Mouse (Mus musculus): ENCODE measurements around the gene Foxo3. TPM values are rescaled to one million over a fixed set of nuclear protein-coding genes. Genes with fewer than 3 reads are reported as not detected.

Foxo3 gene
- 77.1 and 80.1 TPM in 2 replicates for total RNA-seq (2017)

- peak; percentile 63 for ATAC-seq (ENCODE audit: extremely low read depth, insufficient number of reproducible peaks, low FRiP score, poor library complexity, severe bottlenecking)
Observed at GRCm38 (mm10) chr10:42276507-42277345, at the start of gene Foxo3. TSS of gene Foxo3 (minus strand) at chr10:42276755.

GRCm38 (mm10) chr10:42325305-42325704, 48.8 kb upstream of the Foxo3 start:
- no peak for ATAC-seq (ENCODE audit: extremely low read depth, insufficient number of reproducible peaks, low FRiP score, poor library complexity, severe bottlenecking)

GRCm38 (mm10) chr10:42323978-42324377, 47.4 kb upstream of the Foxo3 start:
- no peak for ATAC-seq (ENCODE audit: extremely low read depth, insufficient number of reproducible peaks, low FRiP score, poor library complexity, severe bottlenecking)

- 0 out of 2 replicates have a peak, but pooled peaks have one; percentile 17 for ATAC-seq (ENCODE audit: extremely low read depth, insufficient number of reproducible peaks, low FRiP score, poor library complexity, severe bottlenecking)
Observed at GRCm38 (mm10) chr10:42313222-42313786, 36.7 kb upstream of the Foxo3 start.

- ATAC-seq (ENCODE audit: extremely low read depth, insufficient number of reproducible peaks, low FRiP score, poor library complexity, severe bottlenecking): no peak
Observed at GRCm38 (mm10) chr10:42312557-42312956, 36.0 kb upstream of the Foxo3 start.

- ATAC-seq (ENCODE audit: extremely low read depth, insufficient number of reproducible peaks, low FRiP score, poor library complexity, severe bottlenecking): no peak
Observed at GRCm38 (mm10) chr10:42308687-42308987, 32.1 kb upstream of the Foxo3 start.

- peak; percentile 36; the same call in 1 of the 2 replicates for ATAC-seq (ENCODE audit: extremely low read depth, insufficient number of reproducible peaks, low FRiP score, poor library complexity, severe bottlenecking)
Observed at GRCm38 (mm10) chr10:42307980-42308686, 31.6 kb upstream of the Foxo3 start.

GRCm38 (mm10) chr10:42306422-42306821, 29.9 kb upstream of the Foxo3 start:
- no peak for ATAC-seq (ENCODE audit: extremely low read depth, insufficient number of reproducible peaks, low FRiP score, poor library complexity, severe bottlenecking)

GRCm38 (mm10) chr10:42300805-42301204, 24.2 kb upstream of the Foxo3 start:
- ATAC-seq (ENCODE audit: extremely low read depth, insufficient number of reproducible peaks, low FRiP score, poor library complexity, severe bottlenecking): no peak

- no peak for ATAC-seq (ENCODE audit: extremely low read depth, insufficient number of reproducible peaks, low FRiP score, poor library complexity, severe bottlenecking)
Observed at GRCm38 (mm10) chr10:42299967-42300366, 23.4 kb upstream of the Foxo3 start.

GRCm38 (mm10) chr10:42299426-42299825, 22.9 kb upstream of the Foxo3 start:
- no peak for ATAC-seq (ENCODE audit: extremely low read depth, insufficient number of reproducible peaks, low FRiP score, poor library complexity, severe bottlenecking)

GRCm38 (mm10) chr10:42297954-42298353, 21.4 kb upstream of the Foxo3 start:
- no peak for ATAC-seq (ENCODE audit: extremely low read depth, insufficient number of reproducible peaks, low FRiP score, poor library complexity, severe bottlenecking)

- ATAC-seq (ENCODE audit: extremely low read depth, insufficient number of reproducible peaks, low FRiP score, poor library complexity, severe bottlenecking): no peak
Observed at GRCm38 (mm10) chr10:42297109-42297508, 20.6 kb upstream of the Foxo3 start.

- ATAC-seq (ENCODE audit: extremely low read depth, insufficient number of reproducible peaks, low FRiP score, poor library complexity, severe bottlenecking): no peak
Observed at GRCm38 (mm10) chr10:42296559-42296958, 20.0 kb upstream of the Foxo3 start.

- ATAC-seq (ENCODE audit: extremely low read depth, insufficient number of reproducible peaks, low FRiP score, poor library complexity, severe bottlenecking): 0 out of 2 replicates have a peak, but pooled peaks have one; percentile 37
Observed at GRCm38 (mm10) chr10:42295028-42295427, 18.5 kb upstream of the Foxo3 start.

- no peak for ATAC-seq (ENCODE audit: extremely low read depth, insufficient number of reproducible peaks, low FRiP score, poor library complexity, severe bottlenecking)
Observed at GRCm38 (mm10) chr10:42294392-42294791, 17.8 kb upstream of the Foxo3 start.

GRCm38 (mm10) chr10:42293877-42294276, 17.3 kb upstream of the Foxo3 start:
- no peak for ATAC-seq (ENCODE audit: extremely low read depth, insufficient number of reproducible peaks, low FRiP score, poor library complexity, severe bottlenecking)

GRCm38 (mm10) chr10:42291360-42291759, 14.8 kb upstream of the Foxo3 start:
- peak; percentile 74 for ATAC-seq (ENCODE audit: extremely low read depth, insufficient number of reproducible peaks, low FRiP score, poor library complexity, severe bottlenecking)

- ATAC-seq (ENCODE audit: extremely low read depth, insufficient number of reproducible peaks, low FRiP score, poor library complexity, severe bottlenecking): no peak
Observed at GRCm38 (mm10) chr10:42287666-42288065, 11.1 kb upstream of the Foxo3 start.

- no peak for ATAC-seq (ENCODE audit: extremely low read depth, insufficient number of reproducible peaks, low FRiP score, poor library complexity, severe bottlenecking)
Observed at GRCm38 (mm10) chr10:42278307-42278850, 1.8 kb upstream of the Foxo3 start.

Data from neutrophil, adult 5-6 weeks (primary cell).